Mouse (Mus musculus) liver, adult (tissue): Measurements from ENCODE around the gene Snrpc.
A peak's percentile ranks its signal among the peaks of the same experiment; 100 is the strongest.
"Not testable (repeated sequence)": the region's sequence is repeated elsewhere in the genome, so short reads cannot be mapped to it uniquely, and the experiment has no call there.

Source experiments
- GATA4 ChIP-seq: IDR thresholded peaks from 2 replicates; pipeline ENCODE4 v1.6.1; 2014; ENCODE audit warnings: mild to moderate bottlenecking, low read length; ENCODE audit not compliant: insufficient replicate concordance

Gene Snrpc

DNA sequence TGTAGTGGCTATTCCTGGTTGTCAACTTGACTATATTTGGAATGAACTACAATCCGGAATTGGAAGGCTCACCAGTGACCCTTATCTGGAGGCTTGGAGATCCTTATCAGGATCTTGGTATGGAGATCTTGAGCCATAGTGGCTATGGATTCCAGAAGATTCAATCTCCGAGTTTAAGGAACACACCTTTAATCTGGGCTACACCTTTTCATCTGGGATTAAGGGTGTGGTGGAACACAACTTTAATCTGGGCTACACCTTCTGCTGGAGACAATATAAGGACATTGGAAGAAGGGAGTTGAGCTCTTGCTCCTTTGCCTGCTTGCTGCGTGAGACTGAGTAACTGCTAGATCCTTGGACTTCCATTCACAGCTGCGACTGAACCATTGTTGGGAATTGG lies at the start of gene Snrpc:
Gene Snrpc, plus strand, starts transcription at position 301 of the 400 bp plus-strand sequence.
- TF ChIP-seq GATA4, result not testable (repeated sequence)

DNA sequence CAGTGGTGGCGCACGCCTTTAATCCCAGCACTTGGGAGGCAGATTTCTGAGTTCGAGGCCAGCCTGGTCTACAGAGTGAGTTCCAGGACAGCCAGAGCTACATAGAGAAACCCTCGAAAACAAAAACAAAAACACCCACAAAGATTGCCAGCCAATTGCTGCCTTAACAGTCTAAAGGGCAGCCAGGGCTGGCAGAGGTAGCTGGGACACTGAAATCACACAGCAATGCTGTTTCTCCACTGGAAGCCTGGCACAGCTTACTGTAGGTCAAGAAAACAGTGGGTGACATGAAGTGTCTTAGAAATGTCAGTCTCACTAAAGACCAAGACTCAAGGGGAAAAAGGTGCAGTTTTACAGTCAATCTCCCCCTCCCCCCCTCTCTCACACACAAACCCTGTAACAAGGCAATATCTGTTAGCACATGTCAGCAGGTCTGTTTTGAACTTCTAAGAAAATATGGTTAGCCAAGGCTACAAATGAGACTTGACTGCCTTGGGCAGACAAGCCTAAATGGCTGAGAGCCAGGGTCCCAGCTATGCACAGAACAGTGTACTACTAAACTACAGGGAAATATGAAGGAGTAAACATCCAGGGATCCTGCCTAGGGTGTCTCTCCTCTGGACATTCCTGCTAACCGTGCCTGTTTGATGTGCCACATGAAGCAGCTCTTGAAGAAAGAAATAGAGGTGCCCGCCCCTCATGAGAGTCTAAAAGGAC lies 49.3 kb upstream of the Snrpc start:
- no peak for TF ChIP-seq GATA4

DNA sequence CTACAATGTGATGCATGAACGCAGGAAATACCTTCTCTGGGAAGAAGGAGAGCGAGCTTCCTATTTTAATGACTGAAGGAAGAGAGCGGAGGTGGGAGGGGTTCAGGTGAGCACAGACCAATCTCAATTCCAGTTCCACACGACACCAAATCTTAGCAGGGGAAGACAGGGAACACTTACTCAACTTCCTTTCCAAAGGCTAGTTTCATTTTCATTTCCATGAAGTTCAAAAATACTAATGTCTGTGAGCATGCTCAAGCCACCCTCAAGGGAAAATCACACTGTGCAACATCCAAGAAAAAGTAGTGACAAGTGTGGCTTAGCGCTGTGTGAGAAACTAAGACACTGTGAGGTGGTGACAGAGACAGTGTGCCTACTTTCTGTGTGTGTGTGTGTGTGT lies 47.9 kb upstream of the Snrpc start:
- TF ChIP-seq GATA4, result no peak

DNA sequence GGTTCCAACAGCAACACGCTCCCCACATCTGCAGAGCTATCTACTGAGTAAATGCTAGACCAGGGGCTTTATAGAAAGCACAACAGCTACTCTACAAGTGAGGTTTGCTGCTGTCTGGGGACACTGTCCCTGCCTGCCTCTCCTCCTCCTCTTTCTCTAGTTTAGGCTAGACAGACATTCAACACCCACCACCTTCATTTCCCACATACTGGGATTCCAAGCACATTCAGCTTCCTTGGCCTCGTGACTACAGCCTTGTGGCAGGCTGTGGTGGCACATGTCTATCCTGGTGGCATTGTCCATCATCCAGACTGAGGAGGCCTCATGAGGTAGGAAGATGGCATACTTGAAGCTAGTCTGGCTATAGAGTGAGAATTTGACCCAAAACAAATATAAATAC lies 47.0 kb upstream of the Snrpc start:
- no peak for TF ChIP-seq GATA4

DNA sequence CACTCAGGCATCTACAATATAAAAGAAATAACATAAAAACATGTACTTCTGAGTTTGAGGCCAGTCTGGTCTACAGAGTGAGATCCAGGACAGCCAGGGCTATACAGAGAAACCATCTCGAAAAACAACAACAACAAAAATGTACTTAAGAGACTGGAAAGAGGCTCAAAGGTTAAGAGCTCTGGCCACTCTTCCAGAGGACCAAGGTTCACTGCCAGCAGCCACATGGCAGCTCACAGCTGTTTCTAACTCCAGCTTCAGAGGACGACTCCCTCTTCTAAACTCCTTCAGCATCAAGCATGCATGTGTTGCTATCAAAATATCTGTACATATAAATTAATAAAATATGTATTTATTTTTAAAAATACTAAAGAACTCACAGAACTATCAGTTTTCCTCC lies 46.4 kb upstream of the Snrpc start:
- no peak for TF ChIP-seq GATA4

DNA sequence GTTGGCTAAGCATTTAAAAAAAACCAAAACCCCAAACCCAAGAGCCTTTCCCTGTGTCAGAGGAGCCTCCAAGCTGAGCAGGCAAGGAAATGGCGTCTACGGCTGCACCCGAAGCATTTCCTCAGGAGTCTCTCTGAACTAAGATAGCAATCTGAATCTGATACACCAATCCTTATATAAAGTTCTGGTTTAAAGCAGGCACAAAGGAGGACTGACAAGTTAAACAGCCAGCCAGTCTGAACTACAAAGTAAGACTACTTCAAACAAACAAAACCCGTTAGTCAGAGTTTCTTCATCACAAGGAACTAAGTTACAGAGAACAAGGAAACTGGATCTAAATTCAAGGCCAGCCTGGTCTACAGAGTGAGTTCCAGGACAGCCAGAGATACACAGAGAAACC lies 45.4 kb upstream of the Snrpc start:
- TF ChIP-seq GATA4, result no peak

DNA sequence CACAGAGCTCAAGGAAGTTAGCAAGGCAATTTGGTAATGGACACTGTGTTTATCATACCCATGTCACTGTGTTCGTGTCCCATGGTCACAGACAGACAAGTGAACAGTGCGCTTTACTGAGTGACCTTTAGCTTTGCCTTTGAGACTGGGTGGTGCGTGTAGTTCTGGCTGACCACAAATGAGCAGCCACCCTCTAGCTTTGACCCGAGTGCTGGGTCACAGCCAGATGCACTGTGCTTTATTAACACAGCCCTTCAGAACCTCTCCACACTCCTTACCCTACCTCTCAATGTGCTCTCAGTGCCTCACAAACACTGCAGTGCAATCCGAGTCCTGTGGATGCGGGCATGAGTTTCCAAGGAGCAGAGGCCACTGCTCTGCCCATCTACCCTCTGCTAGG lies 44.8 kb upstream of the Snrpc start:
- no peak for TF ChIP-seq GATA4

DNA sequence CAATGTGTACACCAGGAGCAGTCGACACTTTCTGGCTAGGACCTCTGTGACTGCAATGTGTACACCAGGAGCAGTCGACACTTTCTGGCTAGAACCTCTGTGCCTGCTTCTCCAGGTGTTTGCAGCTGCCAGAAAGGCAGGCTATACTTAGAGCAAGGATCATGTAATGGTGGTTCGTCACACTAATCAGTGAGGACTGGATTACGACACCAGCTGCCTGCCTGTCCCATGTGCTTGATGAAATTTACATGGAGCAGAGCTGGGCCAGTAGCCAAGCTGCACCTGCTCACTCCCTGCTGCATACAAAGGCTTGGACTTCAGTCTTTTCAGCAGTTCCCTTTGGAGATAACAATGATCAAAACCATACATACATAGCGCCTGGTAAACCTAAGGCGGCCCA lies 41.2 kb upstream of the Snrpc start:
- TF ChIP-seq GATA4, result 0 out of 2 replicates have a peak, but pooled peaks have one; percentile 31

DNA sequence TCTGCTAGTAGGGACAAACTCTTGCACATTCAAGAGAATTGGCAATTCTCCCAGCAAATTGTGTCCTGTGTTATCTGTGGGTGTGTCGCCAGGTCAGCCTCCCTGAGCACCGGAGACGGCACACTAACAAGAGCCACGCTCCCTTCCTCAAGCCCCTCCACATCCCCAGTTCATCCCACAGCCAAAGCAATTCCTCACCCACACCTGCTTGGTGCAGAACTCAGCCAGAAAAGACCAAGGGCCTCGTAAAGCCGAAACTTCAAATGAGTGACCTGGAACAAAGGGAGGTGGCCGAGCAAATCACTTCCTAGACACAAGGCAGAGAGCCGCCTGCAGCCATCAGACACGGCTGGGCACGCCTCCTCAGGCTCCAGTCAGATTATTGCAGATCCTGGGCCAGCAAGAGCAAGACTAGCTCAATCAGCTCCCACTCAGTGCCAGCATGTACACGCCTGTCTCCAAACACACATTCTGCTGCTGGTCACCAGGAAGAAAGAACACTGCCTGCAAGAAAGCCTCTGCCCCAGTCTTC lies 40.5 kb upstream of the Snrpc start:
- no peak for TF ChIP-seq GATA4

DNA sequence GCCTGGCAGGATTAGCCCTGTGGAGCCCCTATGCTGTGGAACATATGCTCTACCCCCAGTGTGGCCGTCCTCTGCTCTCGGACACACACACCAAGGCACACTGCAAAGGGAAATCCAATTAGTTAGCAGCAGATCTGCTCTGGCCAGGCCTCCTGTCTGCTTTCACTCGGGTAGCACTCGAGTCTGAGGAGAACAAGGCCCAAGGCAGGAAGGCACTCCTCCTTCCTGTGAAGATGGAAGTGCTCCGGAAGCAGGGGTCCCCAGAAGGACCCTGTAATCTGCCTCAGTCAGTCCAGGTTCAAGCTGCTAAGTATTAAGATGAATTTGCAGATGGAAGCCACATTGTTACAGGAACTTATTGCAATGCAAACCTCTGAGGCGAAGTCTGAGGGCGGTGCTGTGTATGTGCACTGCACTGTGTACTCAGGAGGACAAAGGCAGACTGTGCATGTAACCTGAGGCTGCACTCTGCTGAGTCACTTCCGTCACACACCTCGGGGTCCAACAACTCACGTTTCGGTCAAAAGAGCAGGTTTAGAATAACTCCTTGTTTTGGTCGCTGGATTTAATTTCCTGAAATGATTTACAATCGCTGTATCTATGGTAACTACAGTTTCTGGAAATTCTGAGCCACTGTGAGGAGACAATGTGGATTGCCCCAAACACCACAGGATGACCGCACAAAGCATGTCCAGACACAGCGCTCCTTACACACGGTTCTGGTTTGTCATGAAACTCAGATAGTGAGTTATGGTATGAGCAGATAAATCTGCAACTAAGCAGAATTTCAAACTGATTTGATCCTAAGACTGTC lies 38.0 kb upstream of the Snrpc start:
- no peak for TF ChIP-seq GATA4

DNA sequence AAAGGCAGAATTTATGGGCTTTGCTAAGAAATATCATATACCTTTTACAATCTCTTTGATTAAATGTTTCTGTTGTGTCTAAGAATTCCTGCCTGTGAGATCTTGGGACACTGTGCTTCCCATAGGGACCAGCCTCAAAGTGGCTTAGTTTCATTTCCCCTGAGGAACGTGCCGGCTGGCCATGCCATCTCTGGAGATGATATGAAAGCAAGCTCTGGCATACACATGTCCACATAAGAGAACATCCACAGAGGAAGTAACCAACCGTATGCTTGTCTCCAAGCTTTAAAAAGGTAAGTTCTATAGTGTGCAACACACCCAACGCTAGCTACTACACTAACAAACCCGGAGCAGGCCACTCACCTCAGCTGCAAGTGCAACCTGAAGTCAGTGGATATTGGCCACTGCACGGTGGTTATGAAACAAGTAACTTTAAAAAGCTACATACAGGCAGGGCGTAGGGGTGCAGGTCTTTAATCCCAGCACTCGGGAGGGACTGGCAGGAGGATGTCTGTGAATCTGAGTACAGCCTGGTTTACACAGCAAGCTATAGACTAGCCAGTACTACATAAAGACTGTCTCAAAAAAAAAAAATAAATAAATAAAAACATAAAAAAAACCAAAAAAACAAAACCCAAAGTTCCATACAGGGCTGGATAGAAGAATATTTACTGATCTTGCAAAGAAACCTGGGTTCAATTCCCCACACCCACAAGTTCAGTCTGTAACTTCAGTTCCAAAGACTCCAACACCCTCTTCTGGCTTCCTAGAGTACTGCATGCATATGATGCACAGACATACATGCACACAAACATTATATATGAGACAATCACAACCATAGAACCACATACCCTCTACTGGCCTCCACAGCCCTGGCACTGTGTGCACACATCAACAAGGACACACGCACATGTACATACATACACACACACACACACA lies 37.0 kb upstream of the Snrpc start:
- TF ChIP-seq GATA4, result no peak

DNA sequence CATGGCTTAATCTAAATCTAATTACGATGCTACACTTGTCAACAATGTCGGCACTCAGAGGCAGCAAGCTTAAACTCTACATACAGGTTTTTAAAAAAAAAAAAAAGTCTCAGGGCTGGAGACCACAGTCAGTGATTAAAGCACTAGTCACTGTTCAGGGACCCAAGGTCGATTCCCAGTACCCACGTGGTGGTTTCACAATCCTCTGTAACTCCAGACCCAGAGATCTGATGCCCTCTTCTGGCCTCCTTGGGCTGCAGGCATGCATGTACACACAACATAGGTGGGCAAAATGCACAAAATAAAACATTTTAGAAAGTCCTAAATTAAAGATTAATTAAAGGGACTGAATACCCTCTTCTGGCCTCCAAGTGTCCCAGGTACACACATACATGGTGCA lies 34.2 kb upstream of the Snrpc start:
- no peak for TF ChIP-seq GATA4

DNA sequence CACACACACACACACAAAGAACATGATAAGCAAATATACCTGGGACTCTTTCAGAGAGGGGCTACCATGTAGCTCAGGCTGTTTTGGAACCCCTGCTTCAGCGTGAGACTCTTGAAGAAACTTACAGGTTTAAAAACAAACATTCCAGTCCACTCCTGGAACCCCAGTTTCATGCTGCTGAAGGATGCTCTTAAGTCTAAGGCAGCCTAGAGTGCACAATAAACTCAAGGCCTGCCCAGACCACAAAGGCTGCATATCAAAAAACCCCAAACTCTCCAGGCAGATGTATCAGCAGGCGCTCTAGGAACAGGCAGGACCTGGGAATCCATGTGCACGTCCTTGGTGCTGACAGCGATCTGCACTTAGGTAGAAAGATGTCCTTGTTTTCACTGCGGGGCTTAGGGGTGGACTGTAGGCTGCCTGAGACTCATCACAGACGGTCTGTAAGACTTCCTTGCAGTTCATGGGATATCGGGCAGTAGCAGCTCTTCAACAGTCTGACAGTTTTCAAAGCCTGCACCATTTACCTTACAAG lies 33.7 kb upstream of the Snrpc start:
- no peak for TF ChIP-seq GATA4

DNA sequence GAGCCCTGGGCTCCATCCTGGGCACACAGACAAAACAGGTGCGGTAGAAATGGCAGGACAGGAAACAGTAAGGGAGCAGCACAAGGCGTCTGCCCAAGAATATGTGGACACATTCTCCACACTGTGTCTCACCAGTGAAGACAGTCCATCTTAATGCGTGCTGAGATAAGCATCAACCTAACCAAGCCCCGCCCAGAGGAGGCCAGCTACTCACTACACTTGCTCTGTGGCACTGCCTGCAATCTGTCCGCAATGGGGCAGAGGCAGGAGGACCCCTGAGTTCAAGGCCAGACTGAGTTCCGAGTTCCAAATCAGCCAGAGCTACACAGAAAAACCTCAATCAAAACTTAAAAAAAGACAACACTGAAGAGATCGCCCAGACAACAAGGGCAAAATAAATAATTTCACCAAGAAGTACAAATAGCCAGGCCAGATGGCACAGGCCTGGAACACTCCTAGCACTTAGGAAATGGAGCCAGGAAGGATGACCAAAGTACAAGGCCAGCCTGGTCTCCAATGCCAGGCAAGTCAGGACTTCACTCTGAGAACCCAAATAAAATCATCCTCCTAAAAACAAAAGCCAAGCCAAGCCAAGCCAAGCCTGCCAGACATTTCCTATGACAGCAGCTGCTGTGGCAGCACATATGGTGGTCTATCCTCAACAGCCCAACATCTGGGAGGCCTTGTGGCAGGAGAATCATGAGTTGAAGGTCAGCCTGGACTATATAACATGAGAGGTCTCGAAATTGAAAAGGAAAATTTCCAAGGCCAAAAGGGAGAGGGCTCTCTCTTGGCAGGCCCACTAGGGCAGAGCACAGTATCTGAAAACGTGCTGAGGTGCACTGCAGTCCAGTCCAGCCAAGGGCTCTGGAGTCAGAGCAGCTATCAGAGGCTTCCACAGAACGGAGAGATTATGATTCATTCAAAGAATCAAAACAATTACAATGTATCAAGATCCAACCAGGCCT lies 32.9 kb upstream of the Snrpc start:
- TF ChIP-seq GATA4, result no peak
